Mouse (Mus musculus): Measurements from ENCODE around the gene Lgals2. TPM values are rescaled to one million over a fixed set of nuclear protein-coding genes. Genes with fewer than 3 reads are reported as not detected.
"Not testable (repeated sequence)": the region's sequence is repeated elsewhere in the genome, so short reads cannot be mapped to it uniquely, and the experiment has no call there.

Lgals2 gene
- polyA plus RNA-seq, 1 experiment from 2014 or later: not detected

GRCm38 (mm10) chr15:78896149-78896548 lies 40.8 kb upstream of the Lgals2 start:
- H3K9ac ChIP-seq (ENCODE audit: low read depth, low read length): no peak overlapping the region
- WGBS: 83% methylated on average over 3 of the region's 3 CpGs
- no peak for ATAC-seq

GRCm38 (mm10) chr15:78895741-78896140 lies 40.4 kb upstream of the Lgals2 start:
- WGBS: 76% methylated on average over 2 of the region's 2 CpGs
- no peak overlapping the region for H3K9ac ChIP-seq (ENCODE audit: low read depth, low read length)

More at GRCm38 (mm10) chr15:78896149-78896548, 40.8 kb upstream of the Lgals2 start:
- H3K27me3 ChIP-seq (replicated peaks; ENCODE audit: control insufficient read depth, insufficient read depth, low read length): peaks cover 10% of the 10 kb centered on the region
- peaks cover 14% of the 10 kb centered on the region for H3K36me3 ChIP-seq (ENCODE audit: control insufficient read depth, insufficient read depth, low read length)
- peaks cover 12% of the 10 kb centered on the region for H3K4me1 ChIP-seq (ENCODE audit: control insufficient read depth, insufficient read depth, low read depth, low read length)
- no peak overlapping the region for H3K4me3 ChIP-seq (ENCODE audit: low read length)
- H3K27ac ChIP-seq (ENCODE audit: low read depth, low read length): no peak overlapping the region
- no peaks in the 10 kb centered on the region for H3K9me3 ChIP-seq (ENCODE audit: control insufficient read depth, low read length)
- no peak overlapping the region for H3K4me2 ChIP-seq (ENCODE audit: low read length)

GRCm38 (mm10) chr15:78894726-78895125 lies 39.4 kb upstream of the Lgals2 start:
- Histone ChIP-seq H3K9me3 (ENCODE audit: control insufficient read depth, low read length) (no peaks in the 10 kb centered on the region), H3K4me1 (ENCODE audit: control insufficient read depth, insufficient read depth, low read depth, low read length) (peaks cover 1% of the 10 kb centered on the region; the same call in 1 of the 2 replicates), H3K36me3 (ENCODE audit: control insufficient read depth, insufficient read depth, low read length) (peaks cover 18% of the 10 kb centered on the region), H3K4me2 (ENCODE audit: low read length) (no peak overlapping the region), H3K27ac (ENCODE audit: low read depth, low read length) (0 out of 2 replicates have a peak overlapping the region, but pooled peaks have one; percentile 6), H3K27me3 (replicated peaks; ENCODE audit: control insufficient read depth, insufficient read depth, low read length) (no peaks in the 10 kb centered on the region), H3K4me3 (ENCODE audit: low read length) (no peak overlapping the region), H3K9ac (ENCODE audit: low read depth, low read length) (peak overlapping the region; percentile 22)
- ATAC-seq: no peak
- 79% methylated on average over 13 of the region's 13 CpGs for WGBS

More at GRCm38 (mm10) chr15:78895741-78896140, 40.4 kb upstream of the Lgals2 start:
- Histone ChIP-seq H3K27ac (ENCODE audit: low read depth, low read length) (no peak overlapping the region), H3K36me3 (ENCODE audit: control insufficient read depth, insufficient read depth, low read length) (peaks cover 16% of the 10 kb centered on the region), H3K9me3 (ENCODE audit: control insufficient read depth, low read length) (no peaks in the 10 kb centered on the region), H3K27me3 (replicated peaks; ENCODE audit: control insufficient read depth, insufficient read depth, low read length) (peaks cover 7% of the 10 kb centered on the region), H3K4me3 (ENCODE audit: low read length) (no peak overlapping the region), H3K4me2 (ENCODE audit: low read length) (no peak overlapping the region), H3K4me1 (ENCODE audit: control insufficient read depth, insufficient read depth, low read depth, low read length) (peaks cover 11% of the 10 kb centered on the region)
- no peak for ATAC-seq

- H3K27me3 ChIP-seq (replicated peaks; ENCODE audit: control insufficient read depth, insufficient read depth, low read length): no peaks in the 10 kb centered on the region
- H3K9me3 ChIP-seq (ENCODE audit: control insufficient read depth, low read length): no peaks in the 10 kb centered on the region
- H3K36me3 ChIP-seq (ENCODE audit: control insufficient read depth, insufficient read depth, low read length): peaks cover 20% of the 10 kb centered on the region
- H3K4me2 ChIP-seq (ENCODE audit: low read length): no peak overlapping the region
- H3K4me1 ChIP-seq (ENCODE audit: control insufficient read depth, insufficient read depth, low read depth, low read length): no peaks in the 10 kb centered on the region
- H3K4me3 ChIP-seq (ENCODE audit: low read length): no peak overlapping the region
- H3K9ac ChIP-seq (ENCODE audit: low read depth, low read length): no peak overlapping the region
- H3K27ac ChIP-seq (ENCODE audit: low read depth, low read length): no peak overlapping the region
- no peak for ATAC-seq
- 69% methylated on average over 7 of the region's 7 CpGs for WGBS
Measured at GRCm38 (mm10) chr15:78892440-78892839, 37.1 kb upstream of the Lgals2 start.

- Histone ChIP-seq H3K9ac (ENCODE audit: low read depth, low read length) (no peak overlapping the region), H3K27ac (ENCODE audit: low read depth, low read length) (no peak overlapping the region), H3K4me3 (ENCODE audit: low read length) (no peak overlapping the region), H3K9me3 (ENCODE audit: control insufficient read depth, low read length) (no peaks in the 10 kb centered on the region), H3K4me2 (ENCODE audit: low read length) (no peak overlapping the region), H3K36me3 (ENCODE audit: control insufficient read depth, insufficient read depth, low read length) (peaks cover 35% of the 10 kb centered on the region), H3K27me3 (replicated peaks; ENCODE audit: control insufficient read depth, insufficient read depth, low read length) (no peaks in the 10 kb centered on the region), H3K4me1 (ENCODE audit: control insufficient read depth, insufficient read depth, low read depth, low read length) (no peaks in the 10 kb centered on the region)
- no peak for ATAC-seq
- WGBS: 35% methylated on average over 13 of the region's 13 CpGs
Measured at GRCm38 (mm10) chr15:78889401-78889853, 34.1 kb upstream of the Lgals2 start.

GRCm38 (mm10) chr15:78881828-78882227 lies 26.5 kb upstream of the Lgals2 start:
- no peak overlapping the region for H3K4me3 ChIP-seq (ENCODE audit: low read length)
- H3K27me3 ChIP-seq (replicated peaks; ENCODE audit: control insufficient read depth, insufficient read depth, low read length): no peaks in the 10 kb centered on the region
- no peak overlapping the region for H3K4me2 ChIP-seq (ENCODE audit: low read length)
- peaks cover 14% of the 10 kb centered on the region for H3K4me1 ChIP-seq (ENCODE audit: control insufficient read depth, insufficient read depth, low read depth, low read length)
- H3K36me3 ChIP-seq (ENCODE audit: control insufficient read depth, insufficient read depth, low read length): peaks cover 33% of the 10 kb centered on the region
- H3K9ac ChIP-seq (ENCODE audit: low read depth, low read length): no peak overlapping the region
- WGBS: 85% methylated on average over 3 of the region's 3 CpGs
- no peaks in the 10 kb centered on the region for H3K9me3 ChIP-seq (ENCODE audit: control insufficient read depth, low read length)
- H3K27ac ChIP-seq (ENCODE audit: low read depth, low read length): no peak overlapping the region
- no peak for ATAC-seq

- Histone ChIP-seq H3K27ac (ENCODE audit: low read depth, low read length) (no peak overlapping the region), H3K4me2 (ENCODE audit: low read length) (no peak overlapping the region), H3K4me1 (ENCODE audit: control insufficient read depth, insufficient read depth, low read depth, low read length) (peaks cover 19% of the 10 kb centered on the region), H3K4me3 (ENCODE audit: low read length) (no peak overlapping the region), H3K27me3 (replicated peaks; ENCODE audit: control insufficient read depth, insufficient read depth, low read length) (no peaks in the 10 kb centered on the region), H3K36me3 (ENCODE audit: control insufficient read depth, insufficient read depth, low read length) (peaks cover 28% of the 10 kb centered on the region), H3K9me3 (ENCODE audit: control insufficient read depth, low read length) (no peaks in the 10 kb centered on the region), H3K9ac (ENCODE audit: low read depth, low read length) (peak overlapping the region; percentile 22; the same call in 1 of the 2 replicates)
- ATAC-seq: no peak
- 93% methylated on average over 8 of the region's 8 CpGs for WGBS
Measured at GRCm38 (mm10) chr15:78880432-78880831, 25.1 kb upstream of the Lgals2 start.

GRCm38 (mm10) chr15:78878792-78879516 lies 23.6 kb upstream of the Lgals2 start:
- 77% methylated on average over 7 of the region's 7 CpGs for WGBS
- H3K9ac ChIP-seq (ENCODE audit: low read depth, low read length); H3K4me2 ChIP-seq (ENCODE audit: low read length): not testable (repeated sequence)

GRCm38 (mm10) chr15:78877810-78878390 lies 22.6 kb upstream of the Lgals2 start:
- no peaks in the 10 kb centered on the region for H3K27me3 ChIP-seq (replicated peaks; ENCODE audit: control insufficient read depth, insufficient read depth, low read length)
- peak overlapping the region; percentile 62 for H3K4me3 ChIP-seq (ENCODE audit: low read length)
- no peak; the same call in 1 of the 2 replicates for ATAC-seq
- H3K36me3 ChIP-seq (ENCODE audit: control insufficient read depth, insufficient read depth, low read length): peaks cover 8% of the 10 kb centered on the region
- peak overlapping the region; percentile 75 for H3K9ac ChIP-seq (ENCODE audit: low read depth, low read length)
- peaks cover 21% of the 10 kb centered on the region for H3K4me1 ChIP-seq (ENCODE audit: control insufficient read depth, insufficient read depth, low read depth, low read length)
- no peaks in the 10 kb centered on the region for H3K9me3 ChIP-seq (ENCODE audit: control insufficient read depth, low read length)
- peak overlapping the region; percentile 96 for H3K27ac ChIP-seq (ENCODE audit: low read depth, low read length)
- H3K4me2 ChIP-seq (ENCODE audit: low read length): peak overlapping the region; percentile 97
- under 1% methylated on average over 16 of the region's 17 CpGs for WGBS

More at GRCm38 (mm10) chr15:78878792-78879516, 23.6 kb upstream of the Lgals2 start:
- H3K9me3 ChIP-seq (ENCODE audit: control insufficient read depth, low read length); H3K27ac ChIP-seq (ENCODE audit: low read depth, low read length); H3K4me3 ChIP-seq (ENCODE audit: low read length); ATAC-seq; H3K27me3 ChIP-seq (replicated peaks; ENCODE audit: control insufficient read depth, insufficient read depth, low read length): not testable (repeated sequence)
- Histone ChIP-seq H3K36me3 (ENCODE audit: control insufficient read depth, insufficient read depth, low read length) (peaks cover 18% of the 10 kb centered on the region), H3K4me1 (ENCODE audit: control insufficient read depth, insufficient read depth, low read depth, low read length) (peaks cover 21% of the 10 kb centered on the region)

Measured in hindbrain, embryonic 16.5 days (tissue).